Mouse (Mus musculus): ENCODE measurements around the gene Slit1. TPM values are rescaled to one million over a fixed set of nuclear protein-coding genes. Genes with fewer than 3 reads are reported as not detected.
A peak's percentile ranks its signal among the peaks of the same experiment; 100 is the strongest.

Gene Slit1
- polyA plus RNA-seq, 1 experiment from 2014 or later, result 3.2 TPM

GRCm38 (mm10) chr19:41675583-41675982 is 67.9 kb downstream of the Slit1 start:
- Histone ChIP-seq H3K27ac (no peak overlapping the region), H3K9me3 (replicated peaks; ENCODE audit: low read length) (no peaks in the 10 kb centered on the region), H3K4me3 (replicated peaks; ENCODE audit: low read depth, low read length) (no peak overlapping the region), H3K4me2 (ENCODE audit: low read length) (no peak overlapping the region), H3K9ac (ENCODE audit: low read depth, low read length) (no peak overlapping the region), H3K27me3 (ENCODE audit: insufficient read depth, low read length) (no peaks in the 10 kb centered on the region), H3K36me3 (ENCODE audit: insufficient read depth, low read length) (no peaks in the 10 kb centered on the region), H3K4me1 (replicated peaks; ENCODE audit: insufficient read depth, low read length) (no peaks in the 10 kb centered on the region)
- ATAC-seq (replicated peaks; ENCODE audit: low FRiP score, low read depth) (no peak; the same call in 1 of the 2 replicates), DNase-seq (ENCODE audit: low spot score) (peak; percentile 85)
- 27% methylated on average over 8 of the region's 8 CpGs for WGBS
- TF ChIP-seq CTCF (IDR thresholded peaks at IDR 0.05; ENCODE audit: low read depth), result no peak

- Histone ChIP-seq H3K4me2 (ENCODE audit: low read length) (no peak overlapping the region), H3K36me3 (ENCODE audit: insufficient read depth, low read length) (no peaks in the 10 kb centered on the region), H3K9me3 (replicated peaks; ENCODE audit: low read length) (no peaks in the 10 kb centered on the region), H3K4me3 (replicated peaks; ENCODE audit: low read depth, low read length) (no peak overlapping the region), H3K27ac (no peak overlapping the region), H3K27me3 (ENCODE audit: insufficient read depth, low read length) (no peaks in the 10 kb centered on the region), H3K4me1 (replicated peaks; ENCODE audit: insufficient read depth, low read length) (peaks cover 4% of the 10 kb centered on the region; the same call in 1 of the 2 replicates), H3K9ac (ENCODE audit: low read depth, low read length) (no peak overlapping the region)
- no peak for ATAC-seq (replicated peaks; ENCODE audit: low FRiP score, low read depth)
- 66% methylated on average over 4 of the region's 4 CpGs for WGBS
- no peak for DNase-seq (ENCODE audit: low spot score)
- no peak for TF ChIP-seq CTCF (IDR thresholded peaks at IDR 0.05; ENCODE audit: low read depth)
Observed at GRCm38 (mm10) chr19:41674366-41674765, 69.1 kb downstream of the Slit1 start.

GRCm38 (mm10) chr19:41672836-41673235 is 70.6 kb downstream of the Slit1 start:
- H3K9me3 ChIP-seq (replicated peaks; ENCODE audit: low read length), result no peaks in the 10 kb centered on the region
- H3K4me2 ChIP-seq (ENCODE audit: low read length), result no peak overlapping the region
- 24% methylated on average over 4 of the region's 4 CpGs for WGBS
- H3K27me3 ChIP-seq (ENCODE audit: insufficient read depth, low read length), result no peaks in the 10 kb centered on the region
- peaks cover 4% of the 10 kb centered on the region; the same call in 1 of the 2 replicates for H3K4me1 ChIP-seq (replicated peaks; ENCODE audit: insufficient read depth, low read length)
- no peak for ATAC-seq (replicated peaks; ENCODE audit: low FRiP score, low read depth)
- no peak overlapping the region for H3K9ac ChIP-seq (ENCODE audit: low read depth, low read length)
- no peak overlapping the region for H3K4me3 ChIP-seq (replicated peaks; ENCODE audit: low read depth, low read length)
- TF ChIP-seq CTCF (IDR thresholded peaks at IDR 0.05; ENCODE audit: low read depth), result no peak
- no peaks in the 10 kb centered on the region for H3K36me3 ChIP-seq (ENCODE audit: insufficient read depth, low read length)
- no peak overlapping the region for H3K27ac ChIP-seq
- DNase-seq (ENCODE audit: low spot score), result peak; percentile 81

GRCm38 (mm10) chr19:41670931-41671330 is 72.5 kb downstream of the Slit1 start:
- no peak for TF ChIP-seq CTCF (IDR thresholded peaks at IDR 0.05; ENCODE audit: low read depth)

GRCm38 (mm10) chr19:41670473-41670872 is 73.0 kb downstream of the Slit1 start:
- Histone ChIP-seq H3K4me3 (replicated peaks; ENCODE audit: low read depth, low read length) (no peak overlapping the region), H3K9ac (ENCODE audit: low read depth, low read length) (no peak overlapping the region), H3K9me3 (replicated peaks; ENCODE audit: low read length) (no peaks in the 10 kb centered on the region), H3K27me3 (ENCODE audit: insufficient read depth, low read length) (no peaks in the 10 kb centered on the region), H3K4me2 (ENCODE audit: low read length) (no peak overlapping the region), H3K27ac (no peak overlapping the region), H3K4me1 (replicated peaks; ENCODE audit: insufficient read depth, low read length) (peaks cover 4% of the 10 kb centered on the region; the same call in 1 of the 2 replicates), H3K36me3 (ENCODE audit: insufficient read depth, low read length) (no peaks in the 10 kb centered on the region)
- TF ChIP-seq CTCF (IDR thresholded peaks at IDR 0.05; ENCODE audit: low read depth), result no peak
- WGBS, result 12% methylated on average over 5 of the region's 5 CpGs
- DNase-seq (ENCODE audit: low spot score) (no peak), ATAC-seq (replicated peaks; ENCODE audit: low FRiP score, low read depth) (0 out of 2 replicates have a peak, but pooled peaks have one; percentile 12)

More at GRCm38 (mm10) chr19:41670931-41671330, 72.5 kb downstream of the Slit1 start:
- Histone ChIP-seq H3K36me3 (ENCODE audit: insufficient read depth, low read length) (no peaks in the 10 kb centered on the region), H3K9ac (ENCODE audit: low read depth, low read length) (no peak overlapping the region), H3K4me1 (replicated peaks; ENCODE audit: insufficient read depth, low read length) (peaks cover 4% of the 10 kb centered on the region; the same call in 1 of the 2 replicates), H3K9me3 (replicated peaks; ENCODE audit: low read length) (no peaks in the 10 kb centered on the region), H3K27ac (no peak overlapping the region), H3K27me3 (ENCODE audit: insufficient read depth, low read length) (no peaks in the 10 kb centered on the region), H3K4me3 (replicated peaks; ENCODE audit: low read depth, low read length) (no peak overlapping the region), H3K4me2 (ENCODE audit: low read length) (no peak overlapping the region)
- WGBS, result 56% methylated on average over 7 of the region's 7 CpGs
- ATAC-seq (replicated peaks; ENCODE audit: low FRiP score, low read depth), result no peak
- no peak for DNase-seq (ENCODE audit: low spot score)

GRCm38 (mm10) chr19:41669747-41670342 is 73.6 kb downstream of the Slit1 start:
- ATAC-seq (replicated peaks; ENCODE audit: low FRiP score, low read depth) (no peak), DNase-seq (ENCODE audit: low spot score) (no peak)
- no peak overlapping the region for H3K4me2 ChIP-seq (ENCODE audit: low read length)
- H3K36me3 ChIP-seq (ENCODE audit: insufficient read depth, low read length), result no peaks in the 10 kb centered on the region
- H3K9ac ChIP-seq (ENCODE audit: low read depth, low read length), result no peak overlapping the region
- no peak overlapping the region for H3K4me3 ChIP-seq (replicated peaks; ENCODE audit: low read depth, low read length)
- H3K4me1 ChIP-seq (replicated peaks; ENCODE audit: insufficient read depth, low read length), result peaks cover 4% of the 10 kb centered on the region; the same call in 1 of the 2 replicates
- TF ChIP-seq CTCF (IDR thresholded peaks at IDR 0.05; ENCODE audit: low read depth), result no peak
- no peaks in the 10 kb centered on the region for H3K27me3 ChIP-seq (ENCODE audit: insufficient read depth, low read length)
- no peaks in the 10 kb centered on the region for H3K9me3 ChIP-seq (replicated peaks; ENCODE audit: low read length)
- H3K27ac ChIP-seq, result no peak overlapping the region
- WGBS, result 13% methylated on average over 12 of the region's 12 CpGs
